Mouse (Mus musculus): ENCODE data around the gene Magi3. TPM values are rescaled to one million over a fixed set of nuclear protein-coding genes. Genes with fewer than 3 reads are reported as not detected.

Magi3 gene
- 5.7 and 6.2 TPM in 2 replicates for polyA plus RNA-seq (2014; fragmentation: Nextera tagmentation; extraction: Ambion mirVana)

DNA sequence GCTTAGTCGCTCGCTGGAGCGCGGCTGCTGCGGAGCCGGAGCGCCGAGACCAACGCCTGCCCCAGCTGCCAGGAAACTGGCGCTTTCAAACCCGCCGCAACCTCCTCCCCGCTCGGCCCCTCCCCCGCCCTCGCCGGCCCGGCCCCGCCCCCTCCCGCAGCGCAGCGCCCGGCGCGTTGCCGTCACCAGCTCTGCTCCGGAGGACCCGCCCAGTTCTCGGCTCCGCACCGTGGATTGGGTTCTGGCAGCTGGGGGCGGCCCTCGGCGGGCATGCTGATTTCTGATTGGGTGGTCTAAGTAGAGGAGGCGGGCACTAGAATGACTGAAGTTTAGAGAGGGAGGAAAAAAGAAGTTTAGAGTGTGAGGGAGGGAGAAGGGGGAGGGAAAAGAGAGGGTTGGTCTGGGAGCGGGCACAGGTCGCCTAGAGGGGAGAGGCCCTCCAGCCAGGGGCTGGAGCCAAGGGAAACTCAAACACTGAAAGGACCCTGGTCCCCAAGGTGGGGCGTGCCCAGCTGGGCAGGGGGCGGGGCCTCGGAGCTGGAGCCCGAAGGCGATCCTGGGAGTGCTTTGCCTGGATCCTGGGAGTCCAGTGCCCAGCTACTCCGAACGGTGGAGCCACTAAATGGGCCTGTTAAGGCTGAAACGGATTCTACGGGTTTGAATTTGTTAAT is at the start of gene Magi3:
Gene Magi3 (minus strand): TSS at position 80 of the 671 bp plus-strand sequence.
- peak; percentile 99 for ATAC-seq (ENCODE audit: low read depth)
- peak within 1 kb of the TSS; percentile 81 for H3K4me2 ChIP-seq (ENCODE audit: low read depth, low read length)
- WGBS = under 1% methylated on average over 32 of the region's 46 CpGs

DNA sequence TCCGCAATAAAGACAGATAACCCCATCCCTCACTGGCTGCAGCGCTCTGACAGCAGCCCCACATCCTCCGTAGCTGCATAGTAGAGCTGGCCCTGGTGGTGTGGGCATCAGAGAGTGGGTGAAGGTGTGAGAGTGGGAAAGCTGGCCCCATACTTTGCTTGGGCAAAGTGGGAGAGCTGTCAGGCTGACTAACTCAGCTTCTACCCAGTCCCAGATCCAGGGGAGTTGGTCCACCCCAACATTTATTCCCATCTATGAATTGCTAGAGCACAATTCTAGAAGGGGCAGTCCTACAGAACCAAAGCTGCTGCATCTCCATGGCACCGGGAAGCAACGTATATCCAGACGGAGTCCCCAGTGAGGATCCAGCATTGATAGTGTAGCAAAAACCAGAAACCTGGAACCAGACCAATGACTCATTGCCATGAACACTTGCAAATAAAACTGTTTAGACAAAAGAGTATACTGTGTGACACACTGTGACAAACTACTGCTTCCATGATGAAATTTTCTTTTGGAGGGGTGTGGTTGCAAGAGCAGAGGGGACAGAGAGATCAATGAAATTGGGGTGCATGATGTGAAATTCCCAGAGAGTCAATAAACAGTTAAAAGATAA is 44.5 kb upstream of the Magi3 start:
- WGBS = 86% methylated on average over 6 of the region's 6 CpGs
- H3K4me1 ChIP-seq (ENCODE audit: control insufficient read depth, insufficient read depth, low read length) = no peaks in the 10 kb centered on the region
- ATAC-seq (ENCODE audit: low read depth) = no peak
- H3K4me2 ChIP-seq (ENCODE audit: low read depth, low read length) = no peak overlapping the region
- H3K36me3 ChIP-seq (ENCODE audit: control insufficient read depth, insufficient read depth, low read length) = no peaks in the 10 kb centered on the region
- no peak overlapping the region for H3K4me3 ChIP-seq (ENCODE audit: low read depth, low read length)
- no peaks in the 10 kb centered on the region for H3K27me3 ChIP-seq (replicated peaks; ENCODE audit: control insufficient read depth, insufficient read depth, low read length)
- H3K9me3 ChIP-seq (ENCODE audit: control insufficient read depth, low read length) = no peaks in the 10 kb centered on the region
- no peak overlapping the region for H3K9ac ChIP-seq (ENCODE audit: low read depth, low read length)
- no peak overlapping the region for H3K27ac ChIP-seq (replicated peaks; ENCODE audit: low read depth, low read length)
- no peak for DNase-seq (ENCODE audit: low spot score)

More for the DNA sequence above, at the start of gene Magi3:
- DNase-seq (ENCODE audit: low spot score) = peak; percentile 99
- Histone ChIP-seq H3K27ac (replicated peaks; ENCODE audit: low read depth, low read length) (peak within 1 kb of the TSS; percentile 92), H3K9me3 (ENCODE audit: control insufficient read depth, low read length) (no peaks in the 10 kb centered on the region), H3K9ac (ENCODE audit: low read depth, low read length) (peak within 1 kb of the TSS; percentile 78), H3K27me3 (replicated peaks; ENCODE audit: control insufficient read depth, insufficient read depth, low read length) (no peaks in the 10 kb centered on the region), H3K36me3 (ENCODE audit: control insufficient read depth, insufficient read depth, low read length) (no peaks in the 10 kb centered on the region), H3K4me3 (ENCODE audit: low read depth, low read length) (peak within 1 kb of the TSS; percentile 87), H3K4me1 (ENCODE audit: control insufficient read depth, insufficient read depth, low read length) (0 out of 2 replicates have a peak, but pooled peaks cover 6% of the 10 kb centered on the region)

GRCm38 (mm10) chr3:104260221-104260620 is 40.0 kb upstream of the Magi3 start:
- Histone ChIP-seq H3K27ac (replicated peaks; ENCODE audit: low read depth, low read length) (no peak overlapping the region), H3K27me3 (replicated peaks; ENCODE audit: control insufficient read depth, insufficient read depth, low read length) (no peaks in the 10 kb centered on the region), H3K9me3 (ENCODE audit: control insufficient read depth, low read length) (no peaks in the 10 kb centered on the region), H3K4me1 (ENCODE audit: control insufficient read depth, insufficient read depth, low read length) (no peaks in the 10 kb centered on the region), H3K36me3 (ENCODE audit: control insufficient read depth, insufficient read depth, low read length) (no peaks in the 10 kb centered on the region), H3K4me2 (ENCODE audit: low read depth, low read length) (no peak overlapping the region), H3K9ac (ENCODE audit: low read depth, low read length) (no peak overlapping the region), H3K4me3 (ENCODE audit: low read depth, low read length) (no peak overlapping the region)
- 78% methylated on average over 5 of the region's 5 CpGs for WGBS
- no peak for DNase-seq (ENCODE audit: low spot score)
- no peak for ATAC-seq (ENCODE audit: low read depth)

DNA sequence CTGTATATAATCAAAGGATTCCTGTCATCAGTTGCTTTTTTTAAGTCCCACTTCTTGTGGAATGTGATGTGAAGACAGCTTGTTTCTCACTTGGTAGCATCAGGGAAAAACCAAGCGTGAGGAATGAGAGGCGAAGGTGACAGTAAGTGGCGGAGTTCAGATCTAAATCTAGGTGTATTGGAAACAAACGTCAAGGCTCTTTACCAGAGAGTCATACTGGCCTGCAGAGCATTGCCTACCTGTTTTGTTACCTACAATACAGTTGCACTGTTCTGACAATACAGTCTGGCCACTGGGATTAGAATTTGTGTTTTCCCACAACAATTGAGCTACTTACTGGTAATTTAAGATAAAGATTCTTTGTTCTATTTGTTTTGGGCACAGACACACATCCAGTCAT is 39.0 kb upstream of the Magi3 start:
- Histone ChIP-seq H3K27ac (replicated peaks; ENCODE audit: low read depth, low read length) (no peak overlapping the region), H3K4me3 (ENCODE audit: low read depth, low read length) (no peak overlapping the region), H3K36me3 (ENCODE audit: control insufficient read depth, insufficient read depth, low read length) (no peaks in the 10 kb centered on the region), H3K27me3 (replicated peaks; ENCODE audit: control insufficient read depth, insufficient read depth, low read length) (no peaks in the 10 kb centered on the region), H3K9ac (ENCODE audit: low read depth, low read length) (no peak overlapping the region), H3K4me1 (ENCODE audit: control insufficient read depth, insufficient read depth, low read length) (no peaks in the 10 kb centered on the region), H3K4me2 (ENCODE audit: low read depth, low read length) (no peak overlapping the region), H3K9me3 (ENCODE audit: control insufficient read depth, low read length) (no peaks in the 10 kb centered on the region)
- DNase-seq (ENCODE audit: low spot score) = no peak
- ATAC-seq (ENCODE audit: low read depth) = no peak
- 76% methylated on average over 4 of the region's 4 CpGs for WGBS

DNA sequence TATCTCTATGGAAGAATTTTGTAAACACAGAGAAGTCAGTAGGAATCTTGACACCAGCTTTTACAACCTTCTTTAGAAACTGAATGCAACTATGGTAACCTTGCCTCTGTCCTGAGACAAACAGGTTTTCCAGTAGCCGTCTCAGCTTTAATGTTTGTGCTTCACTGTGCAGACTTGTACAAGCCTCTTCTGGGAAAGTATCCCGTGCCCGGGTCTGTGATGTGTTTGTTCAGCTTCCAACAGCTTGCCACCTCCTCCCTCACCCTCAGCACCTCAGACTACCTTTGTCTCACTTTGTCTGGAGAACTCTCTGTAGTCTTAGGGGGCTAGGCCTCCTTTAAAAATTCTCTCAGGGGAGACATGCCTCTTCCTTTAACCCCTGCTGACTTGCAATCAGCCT is 36.9 kb upstream of the Magi3 start:
- no peak overlapping the region for H3K9ac ChIP-seq (ENCODE audit: low read depth, low read length)
- H3K27ac ChIP-seq (replicated peaks; ENCODE audit: low read depth, low read length) = no peak overlapping the region
- WGBS = 78% methylated on average over 3 of the region's 3 CpGs
- H3K27me3 ChIP-seq (replicated peaks; ENCODE audit: control insufficient read depth, insufficient read depth, low read length) = no peaks in the 10 kb centered on the region
- DNase-seq (ENCODE audit: low spot score) (no peak), ATAC-seq (ENCODE audit: low read depth) (no peak)
- no peaks in the 10 kb centered on the region for H3K4me1 ChIP-seq (ENCODE audit: control insufficient read depth, insufficient read depth, low read length)
- H3K4me3 ChIP-seq (ENCODE audit: low read depth, low read length) = no peak overlapping the region
- no peak overlapping the region for H3K4me2 ChIP-seq (ENCODE audit: low read depth, low read length)
- no peaks in the 10 kb centered on the region for H3K36me3 ChIP-seq (ENCODE audit: control insufficient read depth, insufficient read depth, low read length)
- no peaks in the 10 kb centered on the region for H3K9me3 ChIP-seq (ENCODE audit: control insufficient read depth, low read length)

GRCm38 (mm10) chr3:104253760-104254159 is 33.6 kb upstream of the Magi3 start:
- Histone ChIP-seq H3K9ac (ENCODE audit: low read depth, low read length) (no peak overlapping the region), H3K27ac (replicated peaks; ENCODE audit: low read depth, low read length) (no peak overlapping the region), H3K9me3 (ENCODE audit: control insufficient read depth, low read length) (no peaks in the 10 kb centered on the region), H3K4me2 (ENCODE audit: low read depth, low read length) (no peak overlapping the region), H3K36me3 (ENCODE audit: control insufficient read depth, insufficient read depth, low read length) (no peaks in the 10 kb centered on the region), H3K4me3 (ENCODE audit: low read depth, low read length) (no peak overlapping the region), H3K4me1 (ENCODE audit: control insufficient read depth, insufficient read depth, low read length) (no peaks in the 10 kb centered on the region), H3K27me3 (replicated peaks; ENCODE audit: control insufficient read depth, insufficient read depth, low read length) (no peaks in the 10 kb centered on the region)
- DNase-seq (ENCODE audit: low spot score) (no peak), ATAC-seq (ENCODE audit: low read depth) (no peak)
- WGBS = 42% methylated on average over 3 of the region's 3 CpGs

- Histone ChIP-seq H3K4me3 (ENCODE audit: low read depth, low read length) (no peak overlapping the region), H3K27ac (replicated peaks; ENCODE audit: low read depth, low read length) (no peak overlapping the region), H3K9ac (ENCODE audit: low read depth, low read length) (no peak overlapping the region), H3K4me2 (ENCODE audit: low read depth, low read length) (no peak overlapping the region), H3K36me3 (ENCODE audit: control insufficient read depth, insufficient read depth, low read length) (no peaks in the 10 kb centered on the region), H3K9me3 (ENCODE audit: control insufficient read depth, low read length) (no peaks in the 10 kb centered on the region), H3K4me1 (ENCODE audit: control insufficient read depth, insufficient read depth, low read length) (no peaks in the 10 kb centered on the region), H3K27me3 (replicated peaks; ENCODE audit: control insufficient read depth, insufficient read depth, low read length) (no peaks in the 10 kb centered on the region)
- DNase-seq (ENCODE audit: low spot score) (no peak), ATAC-seq (ENCODE audit: low read depth) (no peak)
- 54% methylated on average over 4 of the region's 4 CpGs for WGBS
Observed at GRCm38 (mm10) chr3:104247850-104248249, 27.7 kb upstream of the Magi3 start.

DNA sequence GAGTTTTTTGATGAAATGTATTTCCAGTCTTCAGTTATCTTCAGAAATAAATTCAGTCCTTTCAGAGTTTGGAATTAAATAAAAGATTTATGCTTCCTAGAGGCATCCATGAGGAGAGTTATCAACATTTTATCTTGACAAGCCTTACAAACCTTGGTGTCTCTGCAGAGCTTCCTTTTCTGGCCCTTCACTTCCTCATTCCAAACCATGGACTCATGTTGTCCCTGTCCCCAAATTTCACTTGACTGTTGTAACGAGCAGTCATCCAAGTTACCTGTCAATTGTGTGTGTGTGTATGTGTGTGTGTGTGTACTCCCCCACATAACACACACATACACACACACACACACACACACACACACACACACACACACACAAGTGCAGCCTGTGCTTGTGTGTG is 26.9 kb upstream of the Magi3 start:
- DNase-seq (ENCODE audit: low spot score) = no peak
- ATAC-seq (ENCODE audit: low read depth) = no peak

DNA sequence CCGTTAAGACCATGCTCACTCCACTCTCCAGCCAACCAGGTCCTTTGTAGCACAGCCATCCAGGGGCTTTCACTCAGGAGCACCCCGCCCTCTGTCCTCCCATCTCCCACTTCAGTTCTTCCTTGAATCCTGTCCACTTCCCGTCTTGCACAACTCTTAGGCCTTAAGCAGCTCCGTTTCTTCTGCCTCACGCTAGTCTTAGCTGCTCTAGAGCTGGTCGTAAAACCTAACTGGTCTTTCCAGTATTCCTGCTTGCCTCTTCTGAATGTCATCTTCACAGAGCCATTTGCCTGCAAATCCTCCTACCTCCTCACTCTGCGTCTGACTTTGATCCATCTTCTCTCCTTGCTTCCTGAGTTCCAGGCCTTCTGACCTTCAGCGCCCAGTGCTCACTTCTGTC is 24.2 kb upstream of the Magi3 start:
- WGBS = 84% methylated on average over 8 of the region's 8 CpGs
- ATAC-seq (ENCODE audit: low read depth) = no peak
- no peak for DNase-seq (ENCODE audit: low spot score)

More for the DNA sequence above, 26.9 kb upstream of the Magi3 start:
- no peak overlapping the region for H3K27ac ChIP-seq (replicated peaks; ENCODE audit: low read depth, low read length)
- H3K36me3 ChIP-seq (ENCODE audit: control insufficient read depth, insufficient read depth, low read length) = no peaks in the 10 kb centered on the region
- H3K9me3 ChIP-seq (ENCODE audit: control insufficient read depth, low read length) = no peaks in the 10 kb centered on the region
- H3K4me3 ChIP-seq (ENCODE audit: low read depth, low read length) = no peak overlapping the region
- no peaks in the 10 kb centered on the region for H3K4me1 ChIP-seq (ENCODE audit: control insufficient read depth, insufficient read depth, low read length)
- no peak overlapping the region for H3K9ac ChIP-seq (ENCODE audit: low read depth, low read length)
- no peaks in the 10 kb centered on the region for H3K27me3 ChIP-seq (replicated peaks; ENCODE audit: control insufficient read depth, insufficient read depth, low read length)
- no peak overlapping the region for H3K4me2 ChIP-seq (ENCODE audit: low read depth, low read length)
- WGBS = 82% methylated on average over 1 of the region's 1 CpGs

More for the DNA sequence above, 24.2 kb upstream of the Magi3 start:
- Histone ChIP-seq H3K4me2 (ENCODE audit: low read depth, low read length) (no peak overlapping the region), H3K9me3 (ENCODE audit: control insufficient read depth, low read length) (no peaks in the 10 kb centered on the region), H3K27ac (replicated peaks; ENCODE audit: low read depth, low read length) (no peak overlapping the region), H3K36me3 (ENCODE audit: control insufficient read depth, insufficient read depth, low read length) (no peaks in the 10 kb centered on the region), H3K27me3 (replicated peaks; ENCODE audit: control insufficient read depth, insufficient read depth, low read length) (no peaks in the 10 kb centered on the region), H3K4me3 (ENCODE audit: low read depth, low read length) (no peak overlapping the region), H3K4me1 (ENCODE audit: control insufficient read depth, insufficient read depth, low read length) (no peaks in the 10 kb centered on the region), H3K9ac (ENCODE audit: low read depth, low read length) (no peak overlapping the region)

Measured in embryonic facial prominence, embryonic 14.5 days (tissue).